Comparison of ENCODE assay signal across 11 mouse cellular contexts in the genomic region with DNA sequence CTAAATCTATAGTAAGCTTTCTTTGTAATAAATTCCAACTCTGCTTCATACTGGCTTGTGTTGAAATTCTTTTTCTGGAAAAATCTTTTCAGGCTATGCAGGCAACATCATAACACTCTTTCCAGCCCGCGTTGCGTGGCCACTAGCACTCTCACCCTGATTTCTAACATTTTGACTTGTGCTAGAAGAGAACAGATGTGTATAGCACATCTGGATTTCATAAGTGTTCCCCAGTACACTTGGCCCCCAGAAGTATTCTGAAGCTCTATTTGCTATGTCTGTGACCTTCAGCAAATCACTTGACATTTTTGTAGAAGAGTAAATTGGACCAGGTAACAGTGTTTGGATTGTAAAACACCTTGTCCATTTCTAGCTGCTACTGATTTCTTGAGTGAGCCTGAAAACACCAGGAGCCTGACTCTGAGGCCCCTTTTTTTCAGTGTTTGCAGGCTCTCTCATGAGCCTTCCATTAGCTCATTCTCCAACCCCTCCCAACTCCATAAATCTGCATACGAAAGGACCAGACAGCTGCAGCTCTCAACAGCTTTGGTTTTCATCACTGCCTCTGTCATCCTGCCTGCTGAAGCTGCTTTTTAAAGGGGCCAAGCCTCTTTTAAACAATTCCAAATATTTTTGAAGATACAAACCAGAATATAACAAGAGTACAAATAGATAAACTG.
DNase-seq lines count a peak whose midpoint lies in the region; ATAC-seq lines count a peak whose summit lies in the region.
"Had no signal": no experiment of that assay in that cellular context is flagged by ENCODE, and none has a peak within 500 bp of the region (broad histone marks: within the 10 kb centered on the region; RNA-seq: fewer than 3 reads in every experiment).

No protein-coding gene starts in this region.

- no peaks in the 10 kb centered on the region for H3K4me1 ChIP-seq in intestine, embryonic 15.5 days (replicated peaks)
- peaks cover 7% of the 10 kb centered on the region for H3K4me1 ChIP-seq in neural tube, embryonic 13.5 days (replicated peaks)
- H3K4me1 ChIP-seq in kidney, embryonic 16.5 days (ENCODE audit: insufficient read depth, low read length): no peaks in the 10 kb centered on the region

- peak overlapping the region; percentile 11; the same call in 1 of the 2 replicates for H3K27ac ChIP-seq in intestine, embryonic 15.5 days
- no peak overlapping the region for H3K27ac ChIP-seq in neural tube, embryonic 13.5 days (replicated peaks)
- no peak overlapping the region for H3K27ac ChIP-seq in kidney, embryonic 16.5 days (ENCODE audit: low read length)

- 39% methylated on average over 4 of the region's 4 CpGs for WGBS in intestine, embryonic 15.5 days
- WGBS in neural tube, embryonic 13.5 days: 66% methylated on average over 4 of the region's 4 CpGs
- 63% methylated on average over 4 of the region's 4 CpGs for WGBS in kidney, embryonic 16.5 days

- H3K4me3 ChIP-seq in intestine, embryonic 15.5 days (replicated peaks): no peak overlapping the region
- H3K4me3 ChIP-seq in neural tube, embryonic 13.5 days: no peak overlapping the region
- H3K4me3 ChIP-seq in kidney, embryonic 16.5 days (ENCODE audit: low read length): no peak overlapping the region

- DNase-seq in frontal cortex, adult 2 months (ENCODE audit: extremely low spot score in 1 of 2, low spot score in 1 of 2): peak; percentile 14 to 27
- no peak for DNase-seq in frontal cortex, postnatal 25 days (ENCODE audit: low spot score in 2 of 2)
- peak; percentile 62 for DNase-seq in embryo, embryonic 11 days
- no peak for DNase-seq in cerebellum, adult 9-10 months
- DNase-seq in urinary bladder, postnatal 14 days (ENCODE audit: low spot score): no peak
- DNase-seq: gastrocnemius, postnatal 36 days; kidney, adult 8-10 months; spleen, adult 18-20 months had no signal

- no peak overlapping the region for H3K4me2 ChIP-seq in intestine, embryonic 15.5 days (replicated peaks)
- H3K4me2 ChIP-seq in neural tube, embryonic 13.5 days: no peak overlapping the region
- no peak overlapping the region for H3K4me2 ChIP-seq in kidney, embryonic 16.5 days (replicated peaks; ENCODE audit: low read depth, low read length)

- no peaks in the 10 kb centered on the region for H3K9me3 ChIP-seq in intestine, embryonic 15.5 days
- no peaks in the 10 kb centered on the region for H3K9me3 ChIP-seq in neural tube, embryonic 13.5 days
- no peaks in the 10 kb centered on the region for H3K9me3 ChIP-seq in kidney, embryonic 16.5 days (ENCODE audit: low read length)

- no peaks in the 10 kb centered on the region for H3K27me3 ChIP-seq in intestine, embryonic 15.5 days (replicated peaks)
- no peaks in the 10 kb centered on the region for H3K27me3 ChIP-seq in neural tube, embryonic 13.5 days
- no peaks in the 10 kb centered on the region for H3K27me3 ChIP-seq in kidney, embryonic 16.5 days (ENCODE audit: insufficient read depth, low read length)

- H3K9ac ChIP-seq in intestine, embryonic 15.5 days: no peak overlapping the region
- no peak overlapping the region for H3K9ac ChIP-seq in neural tube, embryonic 13.5 days
- no peak overlapping the region for H3K9ac ChIP-seq in kidney, embryonic 16.5 days (replicated peaks; ENCODE audit: low read length)

- peak; percentile 55; the same call in 1 of the 2 replicates for ATAC-seq in intestine, embryonic 15.5 days
- ATAC-seq in neural tube, embryonic 13.5 days (ENCODE audit: low read depth): peak; percentile 65; the same call in 1 of the 2 replicates
- no peak for ATAC-seq in kidney, embryonic 16.5 days (ENCODE audit: low FRiP score, low TSS enrichment)

- H3K36me3 ChIP-seq in intestine, embryonic 15.5 days: no peaks in the 10 kb centered on the region
- H3K36me3 ChIP-seq in neural tube, embryonic 13.5 days: no peaks in the 10 kb centered on the region
- no peaks in the 10 kb centered on the region for H3K36me3 ChIP-seq in kidney, embryonic 16.5 days (ENCODE audit: insufficient read depth, low read length)

Comparison
In these comparisons a context has a peak if more than half of its experiments do, and no peak if none do; other contexts are left out.
1. DNase-seq: peak in frontal cortex, adult 2 months (2 of 2) and embryo, embryonic 11 days (single experiment); none in frontal cortex, postnatal 25 days (0 of 2), cerebellum, adult 9-10 months (single experiment) and urinary bladder, postnatal 14 days (single experiment).